Mouse (Mus musculus): Measurements from ENCODE around the gene Fbln1. TPM values are rescaled to one million over a fixed set of nuclear protein-coding genes. Genes with fewer than 3 reads are reported as not detected.
A peak's percentile ranks its signal among the peaks of the same experiment; 100 is the strongest.

Fbln1 gene
- polyA plus RNA-seq, 1 experiment from 2014 or later: 261 TPM

DNA sequence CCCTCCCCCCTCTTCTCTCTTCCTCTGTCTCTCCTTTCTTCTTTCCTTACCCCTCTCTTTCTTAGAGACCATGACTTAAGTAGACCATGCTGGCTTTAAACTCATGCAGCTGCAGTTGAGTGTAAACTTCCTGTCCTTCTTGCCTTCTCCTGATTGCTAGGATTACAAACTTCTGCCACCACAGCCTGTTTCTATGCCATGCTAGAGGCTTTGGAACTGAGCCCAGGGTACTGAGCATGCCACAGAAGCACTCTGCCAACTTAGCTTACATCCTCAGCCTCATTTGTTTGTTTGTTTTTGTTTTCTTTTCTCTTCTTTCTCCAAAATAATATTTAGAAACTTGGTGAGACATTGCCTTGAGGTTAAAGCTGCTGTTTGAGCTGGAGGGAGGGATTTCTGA, 25.4 kb upstream of the Fbln1 start:
- H3K36me3 ChIP-seq: no peaks in the 10 kb centered on the region
- no peaks in the 10 kb centered on the region for H3K9me3 ChIP-seq (replicated peaks)
- no peak overlapping the region for H3K4me3 ChIP-seq
- peaks cover 26% of the 10 kb centered on the region for H3K4me1 ChIP-seq
- peak overlapping the region; percentile 53; the same call in 1 of the 2 replicates for H3K27ac ChIP-seq
- no peak for DNase-seq (ENCODE audit: low spot score)
- no peaks in the 10 kb centered on the region for H3K27me3 ChIP-seq (ENCODE audit: low read depth, poor library complexity, severe bottlenecking)

- H3K4me3 ChIP-seq: no peak overlapping the region
- no peaks in the 10 kb centered on the region for H3K9me3 ChIP-seq (replicated peaks)
- H3K36me3 ChIP-seq: no peaks in the 10 kb centered on the region
- DNase-seq (ENCODE audit: low spot score): no peak
- no peak overlapping the region for H3K27ac ChIP-seq
- peaks cover 26% of the 10 kb centered on the region for H3K4me1 ChIP-seq
- WGBS: 89% methylated on average over 4 of the region's 4 CpGs
- H3K27me3 ChIP-seq (ENCODE audit: low read depth, poor library complexity, severe bottlenecking): no peaks in the 10 kb centered on the region
These were observed 23.7 kb upstream of the Fbln1 start for GRCm38 (mm10) chr15:85182063-85182462.

DNA sequence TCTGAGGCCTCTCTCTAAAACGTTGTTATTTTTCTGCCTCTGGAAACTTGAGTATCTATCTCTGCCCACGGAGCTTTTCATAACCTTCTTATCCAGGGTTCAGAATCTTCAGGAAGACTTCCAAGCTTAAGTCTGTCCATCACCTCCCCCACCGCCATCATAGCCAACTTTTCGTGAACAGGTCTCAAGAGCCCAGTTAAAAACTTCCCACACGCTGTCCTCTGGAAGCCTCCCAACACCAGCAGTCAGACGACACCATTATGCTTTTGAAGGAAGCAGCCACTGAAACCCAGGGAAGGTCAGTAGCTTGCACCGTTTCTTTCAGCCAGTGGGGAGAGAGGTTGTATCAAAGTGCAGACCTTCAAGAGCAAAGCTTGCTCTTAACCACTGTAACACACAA, 18.8 kb upstream of the Fbln1 start:
- DNase-seq (ENCODE audit: low spot score): no peak
- no peaks in the 10 kb centered on the region for H3K9me3 ChIP-seq (replicated peaks)
- peaks cover 26% of the 10 kb centered on the region for H3K4me1 ChIP-seq
- H3K36me3 ChIP-seq: no peaks in the 10 kb centered on the region
- WGBS: 86% methylated on average over 7 of the region's 7 CpGs
- H3K27me3 ChIP-seq (ENCODE audit: low read depth, poor library complexity, severe bottlenecking): no peaks in the 10 kb centered on the region
- H3K4me3 ChIP-seq: no peak overlapping the region
- no peak overlapping the region for H3K27ac ChIP-seq

GRCm38 (mm10) chr15:85188167-85188778, 17.5 kb upstream of the Fbln1 start:
- H3K36me3 ChIP-seq: no peaks in the 10 kb centered on the region
- H3K4me3 ChIP-seq: no peak overlapping the region
- 56% methylated on average over 8 of the region's 8 CpGs for WGBS
- H3K4me1 ChIP-seq: peaks cover 25% of the 10 kb centered on the region
- DNase-seq (ENCODE audit: low spot score): no peak
- H3K27me3 ChIP-seq (ENCODE audit: low read depth, poor library complexity, severe bottlenecking): no peaks in the 10 kb centered on the region
- peak overlapping the region; percentile 71 for H3K27ac ChIP-seq
- H3K9me3 ChIP-seq (replicated peaks): no peaks in the 10 kb centered on the region

GRCm38 (mm10) chr15:85200446-85201289, 5.1 kb upstream of the Fbln1 start:
- no peak for DNase-seq (ENCODE audit: low spot score)
- Histone ChIP-seq H3K27ac (peak overlapping the region; percentile 85), H3K27me3 (ENCODE audit: low read depth, poor library complexity, severe bottlenecking) (peaks cover 12% of the 10 kb centered on the region; the same call in 1 of the 2 replicates), H3K9me3 (replicated peaks) (no peaks in the 10 kb centered on the region), H3K36me3 (no peaks in the 10 kb centered on the region), H3K4me1 (peaks cover 53% of the 10 kb centered on the region), H3K4me3 (no peak overlapping the region)
- 16% methylated on average over 14 of the region's 14 CpGs for WGBS

GRCm38 (mm10) chr15:85202199-85202598, 3.5 kb upstream of the Fbln1 start:
- no peaks in the 10 kb centered on the region for H3K36me3 ChIP-seq
- 78% methylated on average over 9 of the region's 9 CpGs for WGBS
- no peaks in the 10 kb centered on the region for H3K9me3 ChIP-seq (replicated peaks)
- no peak overlapping the region for H3K4me3 ChIP-seq
- H3K4me1 ChIP-seq: peaks cover 62% of the 10 kb centered on the region
- peaks cover 12% of the 10 kb centered on the region; the same call in 1 of the 2 replicates for H3K27me3 ChIP-seq (ENCODE audit: low read depth, poor library complexity, severe bottlenecking)
- H3K27ac ChIP-seq: 0 out of 2 replicates have a peak overlapping the region, but pooled peaks have one; percentile 50
- no peak for DNase-seq (ENCODE audit: low spot score)

DNA sequence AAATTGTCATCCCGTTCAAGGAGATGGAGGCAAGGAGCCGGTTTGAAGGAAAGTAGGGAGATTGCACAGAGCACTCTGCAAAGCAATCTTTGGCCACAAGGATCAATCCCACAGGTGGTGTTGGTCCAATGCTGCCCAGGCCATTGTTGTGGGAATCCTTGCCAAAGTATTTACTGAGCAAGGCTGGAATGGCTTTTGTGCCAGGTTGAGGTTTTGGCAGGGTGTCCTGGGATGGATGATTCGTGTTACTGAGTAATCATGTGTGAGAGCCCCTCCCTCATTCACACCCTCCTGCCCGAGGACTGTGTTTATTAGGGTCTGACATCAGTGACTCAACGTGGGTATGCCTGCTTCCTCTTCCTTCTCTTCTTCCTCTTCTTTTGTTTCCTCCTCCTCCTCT, 3.0 kb upstream of the Fbln1 start:
- WGBS: 49% methylated on average over 5 of the region's 5 CpGs
- no peak for DNase-seq (ENCODE audit: low spot score)
- peaks cover 68% of the 10 kb centered on the region for H3K4me1 ChIP-seq
- no peak overlapping the region for H3K4me3 ChIP-seq
- H3K36me3 ChIP-seq: no peaks in the 10 kb centered on the region
- peak overlapping the region; percentile 36; the same call in 1 of the 2 replicates for H3K27ac ChIP-seq
- H3K27me3 ChIP-seq (ENCODE audit: low read depth, poor library complexity, severe bottlenecking): peaks cover 12% of the 10 kb centered on the region; the same call in 1 of the 2 replicates
- H3K9me3 ChIP-seq (replicated peaks): no peaks in the 10 kb centered on the region

- no peaks in the 10 kb centered on the region for H3K9me3 ChIP-seq (replicated peaks)
- no peak for DNase-seq (ENCODE audit: low spot score)
- H3K4me1 ChIP-seq: peaks cover 70% of the 10 kb centered on the region
- H3K36me3 ChIP-seq: peaks cover 13% of the 10 kb centered on the region
- peaks cover 12% of the 10 kb centered on the region; the same call in 1 of the 2 replicates for H3K27me3 ChIP-seq (ENCODE audit: low read depth, poor library complexity, severe bottlenecking)
- no peak overlapping the region for H3K4me3 ChIP-seq
- 0 out of 2 replicates have a peak overlapping the region, but pooled peaks have one; percentile 59 for H3K27ac ChIP-seq
- 50% methylated on average over 8 of the region's 8 CpGs for WGBS
These were observed 1.4 kb upstream of the Fbln1 start for GRCm38 (mm10) chr15:85204383-85204782.

GRCm38 (mm10) chr15:85206703-85207075, 940 bp downstream of the Fbln1 start:
- Histone ChIP-seq H3K9me3 (replicated peaks) (no peaks in the 10 kb centered on the region), H3K36me3 (peaks cover 36% of the 10 kb centered on the region), H3K4me1 (peaks cover 51% of the 10 kb centered on the region), H3K27me3 (ENCODE audit: low read depth, poor library complexity, severe bottlenecking) (peaks cover 12% of the 10 kb centered on the region; the same call in 1 of the 2 replicates), H3K4me3 (peak overlapping the region; percentile 78), H3K27ac (peak overlapping the region; percentile 98)
- DNase-seq (ENCODE audit: low spot score): peak; percentile 51
- WGBS: under 1% methylated on average over 3 of the region's 3 CpGs

GRCm38 (mm10) chr15:85207081-85207480, 1.3 kb downstream of the Fbln1 start:
- WGBS: 0% methylated on average over 3 of the region's 3 CpGs
- H3K4me1 ChIP-seq: peaks cover 51% of the 10 kb centered on the region
- peak; percentile 56 for DNase-seq (ENCODE audit: low spot score)
- H3K27ac ChIP-seq: peak overlapping the region; percentile 98
- peaks cover 40% of the 10 kb centered on the region for H3K36me3 ChIP-seq
- peaks cover under 1% of the 10 kb centered on the region; the same call in 1 of the 2 replicates for H3K9me3 ChIP-seq (replicated peaks)
- peak overlapping the region; percentile 78 for H3K4me3 ChIP-seq
- peaks cover 10% of the 10 kb centered on the region; the same call in 1 of the 2 replicates for H3K27me3 ChIP-seq (ENCODE audit: low read depth, poor library complexity, severe bottlenecking)

GRCm38 (mm10) chr15:85207763-85208162, 2.0 kb downstream of the Fbln1 start:
- peak overlapping the region; percentile 98 for H3K27ac ChIP-seq
- peaks cover 50% of the 10 kb centered on the region for H3K4me1 ChIP-seq
- peak overlapping the region; percentile 78 for H3K4me3 ChIP-seq
- DNase-seq (ENCODE audit: low spot score): peak; percentile 62
- peaks cover 4% of the 10 kb centered on the region; the same call in 1 of the 2 replicates for H3K9me3 ChIP-seq (replicated peaks)
- WGBS: 6% methylated on average over 2 of the region's 2 CpGs
- H3K27me3 ChIP-seq (ENCODE audit: low read depth, poor library complexity, severe bottlenecking): peaks cover 4% of the 10 kb centered on the region; the same call in 1 of the 2 replicates
- peaks cover 47% of the 10 kb centered on the region for H3K36me3 ChIP-seq

- H3K9me3 ChIP-seq (replicated peaks): peaks cover 4% of the 10 kb centered on the region; the same call in 1 of the 2 replicates
- H3K4me3 ChIP-seq: peak overlapping the region; percentile 78
- H3K36me3 ChIP-seq: peaks cover 52% of the 10 kb centered on the region
- H3K27ac ChIP-seq: peak overlapping the region; percentile 98
- WGBS: 16% methylated on average over 10 of the region's 10 CpGs
- H3K27me3 ChIP-seq (ENCODE audit: low read depth, poor library complexity, severe bottlenecking): no peaks in the 10 kb centered on the region; the same call in 1 of the 2 replicates
- no peak for DNase-seq (ENCODE audit: low spot score)
- peaks cover 44% of the 10 kb centered on the region for H3K4me1 ChIP-seq
These were observed 2.6 kb downstream of the Fbln1 start for GRCm38 (mm10) chr15:85208332-85208731.

- H3K36me3 ChIP-seq: peaks cover 62% of the 10 kb centered on the region
- DNase-seq (ENCODE audit: low spot score): no peak
- H3K4me3 ChIP-seq: no peak overlapping the region; the same call in 1 of the 2 replicates
- H3K27ac ChIP-seq: no peak overlapping the region
- peaks cover 4% of the 10 kb centered on the region for H3K9me3 ChIP-seq (replicated peaks)
- WGBS: 88% methylated on average over 3 of the region's 3 CpGs
- H3K4me1 ChIP-seq: peaks cover 34% of the 10 kb centered on the region
- no peaks in the 10 kb centered on the region; the same call in 1 of the 2 replicates for H3K27me3 ChIP-seq (ENCODE audit: low read depth, poor library complexity, severe bottlenecking)
These were observed 3.6 kb downstream of the Fbln1 start for GRCm38 (mm10) chr15:85209341-85209740.
